8 mouse cellular contexts compared by ENCODE assay signal in genomic region chr7:127992488-127993340, GRCm38 (mm10). TPM values are rescaled to one million over a fixed set of nuclear protein-coding genes. Genes with fewer than 3 reads are reported as not detected.
DNase-seq lines count a peak whose midpoint lies in the region; ATAC-seq and TF ChIP-seq lines count a peak whose summit lies in the region.

No protein-coding gene starts in this region.

- ATAC-seq in embryonic facial prominence, embryonic 12.5 days (ENCODE audit: insufficient number of reproducible peaks, insufficient read depth, low FRiP score, low TSS enrichment) = no peak
- ATAC-seq in intestine, embryonic 16.5 days = peak; percentile 79
- ATAC-seq in neural tube, embryonic 13.5 days (ENCODE audit: low read depth) = 0 out of 2 replicates have a peak, but pooled peaks have one; percentile 30

- H3K27ac ChIP-seq in layer of hippocampus, adult 2 months = no peak overlapping the region
- no peak overlapping the region for H3K27ac ChIP-seq in embryonic facial prominence, embryonic 12.5 days
- peak overlapping the region; percentile 94 for H3K27ac ChIP-seq in intestine, embryonic 16.5 days (ENCODE audit: low read length)
- no peak overlapping the region for H3K27ac ChIP-seq in neural tube, embryonic 13.5 days (replicated peaks)

- H3K9ac ChIP-seq in embryonic facial prominence, embryonic 12.5 days = no peak overlapping the region; the same call in 1 of the 2 replicates
- peak overlapping the region; percentile 70 for H3K9ac ChIP-seq in intestine, embryonic 16.5 days (ENCODE audit: low read depth, low read length)
- H3K9ac ChIP-seq in neural tube, embryonic 13.5 days = peak overlapping the region; percentile 43; the same call in 1 of the 2 replicates

- TF ChIP-seq CTCF in layer of hippocampus, adult 2 months (conservative IDR thresholded peaks at IDR 0.05) = no peak

- peak overlapping the region; percentile 44 for H3K4me3 ChIP-seq in layer of hippocampus, adult 2 months
- no peak overlapping the region for H3K4me3 ChIP-seq in embryonic facial prominence, embryonic 12.5 days
- H3K4me3 ChIP-seq in intestine, embryonic 16.5 days (ENCODE audit: low read length) = peak overlapping the region; percentile 54
- H3K4me3 ChIP-seq in neural tube, embryonic 13.5 days = 0 out of 2 replicates have a peak overlapping the region, but pooled peaks have one; percentile 20

- H3K4me1 ChIP-seq in embryonic facial prominence, embryonic 12.5 days = 0 out of 2 replicates have a peak, but pooled peaks cover 6% of the 10 kb centered on the region
- peaks cover 7% of the 10 kb centered on the region; the same call in 1 of the 2 replicates for H3K4me1 ChIP-seq in intestine, embryonic 16.5 days (ENCODE audit: control insufficient read depth, insufficient read depth, low read length)
- no peaks in the 10 kb centered on the region for H3K4me1 ChIP-seq in neural tube, embryonic 13.5 days (replicated peaks)

- H3K4me2 ChIP-seq in embryonic facial prominence, embryonic 12.5 days (replicated peaks) = peak overlapping the region; percentile 46
- H3K4me2 ChIP-seq in intestine, embryonic 16.5 days (ENCODE audit: low read depth, low read length) = peak overlapping the region; percentile 57
- H3K4me2 ChIP-seq in neural tube, embryonic 13.5 days = peak overlapping the region; percentile 48

- H3K36me3 ChIP-seq in embryonic facial prominence, embryonic 12.5 days = peaks cover 31% of the 10 kb centered on the region
- no peaks in the 10 kb centered on the region for H3K36me3 ChIP-seq in intestine, embryonic 16.5 days (ENCODE audit: control insufficient read depth, insufficient read depth, low read length)
- peaks cover 39% of the 10 kb centered on the region for H3K36me3 ChIP-seq in neural tube, embryonic 13.5 days

- 40% methylated on average over 5 of the region's 5 CpGs for WGBS in embryonic facial prominence, embryonic 12.5 days
- 27% methylated on average over 5 of the region's 5 CpGs for WGBS in intestine, embryonic 16.5 days
- WGBS in neural tube, embryonic 13.5 days = 53% methylated on average over 5 of the region's 5 CpGs

- DNase-seq in layer of hippocampus, adult 2 months (ENCODE audit: low spot score in 2 of 2) = no peak
- DNase-seq in layer of hippocampus, adult 8-10 months (ENCODE audit: low spot score in 2 of 2) = no peak
- DNase-seq in MN1 (ENCODE audit: low spot score) = no peak
- no peak for DNase-seq in frontal cortex, adult 2 months (ENCODE audit: extremely low spot score in 1 of 2, low spot score in 1 of 2)
- DNase-seq in cerebellum, adult 8-10 months = no peak

- no peaks in the 10 kb centered on the region for H3K9me3 ChIP-seq in embryonic facial prominence, embryonic 12.5 days
- no peaks in the 10 kb centered on the region for H3K9me3 ChIP-seq in intestine, embryonic 16.5 days (ENCODE audit: control insufficient read depth, low read length)
- H3K9me3 ChIP-seq in neural tube, embryonic 13.5 days = no peaks in the 10 kb centered on the region

- H3K27me3 ChIP-seq in embryonic facial prominence, embryonic 12.5 days = no peaks in the 10 kb centered on the region
- H3K27me3 ChIP-seq in intestine, embryonic 16.5 days (replicated peaks; ENCODE audit: control insufficient read depth, insufficient read depth, low read length) = no peaks in the 10 kb centered on the region
- H3K27me3 ChIP-seq in neural tube, embryonic 13.5 days = no peaks in the 10 kb centered on the region

RNA-seq across cellular contexts. Expression of gene Pycard, which starts 1.0 kb away (rescaled TPM):
- total RNA-seq in layer of hippocampus, adult 2 months (2021) = 1 to 10 TPM; 1.9 to 3.0 TPM
- 10 to 100 TPM in 2 of 4 experiments, 1 to 10 TPM in 2; 2.6 to 14.8 (median 7.2) TPM for total RNA-seq in layer of hippocampus, adult 8-10 months (2022)
- 11.2 and 13.6 TPM in 2 replicates for polyA plus RNA-seq in embryonic facial prominence, embryonic 12.5 days (2016; fragmentation: Nextera tagmentation; extraction: Ambion mirVana)
- polyA plus RNA-seq in intestine, embryonic 16.5 days (2015; fragmentation: Nextera tagmentation; extraction: Ambion mirVana) = 623 and 626 TPM in 2 replicates
- polyA plus RNA-seq in neural tube, embryonic 13.5 days (2015; fragmentation: Nextera tagmentation; extraction: Ambion mirVana) = 7.0 and 7.4 TPM in 2 replicates
- 7.5 and 10.1 TPM in 2 replicates for polyA plus RNA-seq in frontal cortex, adult 2 months (2012; rRNA removed)

RNA-seq across cellular contexts. Expression of gene Trim72, which starts 11.0 kb away (rescaled TPM):
- 1 to 10 TPM in 1 of 2 experiments, under 1 TPM in 1; 0.77 to 1.0 TPM for total RNA-seq in layer of hippocampus, adult 2 months (2021)
- total RNA-seq in layer of hippocampus, adult 8-10 months (2022) = 1 to 10 TPM in 2 of 4 experiments, under 1 TPM in 2; 0.47 to 1.1 (median 0.95) TPM
- 0.34 and 0.45 TPM in 2 replicates for polyA plus RNA-seq in embryonic facial prominence, embryonic 12.5 days (2016; fragmentation: Nextera tagmentation; extraction: Ambion mirVana)
- polyA plus RNA-seq in intestine, embryonic 16.5 days (2015; fragmentation: Nextera tagmentation; extraction: Ambion mirVana) = 0.38 and 0.60 TPM in 2 replicates
- polyA plus RNA-seq in neural tube, embryonic 13.5 days (2015; fragmentation: Nextera tagmentation; extraction: Ambion mirVana) = 0.33 TPM in 1 of 2 replicates, not detected in the other
- polyA plus RNA-seq in frontal cortex, adult 2 months (2012; rRNA removed) = 2.5 and 2.8 TPM in 2 replicates

RNA-seq across cellular contexts. Expression of gene Fus, which starts 25.5 kb away (rescaled TPM):
- total RNA-seq in layer of hippocampus, adult 2 months (2021) = 100 to 1,000 TPM; 345 to 392 TPM
- total RNA-seq in layer of hippocampus, adult 8-10 months (2022) = 100 to 1,000 TPM; 328 to 387 (median 356) TPM
- 582 and 594 TPM in 2 replicates for polyA plus RNA-seq in embryonic facial prominence, embryonic 12.5 days (2016; fragmentation: Nextera tagmentation; extraction: Ambion mirVana)
- polyA plus RNA-seq in intestine, embryonic 16.5 days (2015; fragmentation: Nextera tagmentation; extraction: Ambion mirVana) = 204 and 215 TPM in 2 replicates
- 376 and 434 TPM in 2 replicates for polyA plus RNA-seq in neural tube, embryonic 13.5 days (2015; fragmentation: Nextera tagmentation; extraction: Ambion mirVana)
- 446 and 481 TPM in 2 replicates for polyA plus RNA-seq in frontal cortex, adult 2 months (2012; rRNA removed)

RNA-seq across cellular contexts. Expression of gene Prss36, which starts 46.2 kb away (rescaled TPM):
- total RNA-seq in layer of hippocampus, adult 2 months (2021) = 10 to 100 TPM in 1 of 2 experiments, 1 to 10 TPM in 1; 9.7 to 10.6 TPM
- 10 to 100 TPM in 1 of 4 experiments, 1 to 10 TPM in 3; 8.0 to 12.7 (median 9.1) TPM for total RNA-seq in layer of hippocampus, adult 8-10 months (2022)
- polyA plus RNA-seq in embryonic facial prominence, embryonic 12.5 days (2016; fragmentation: Nextera tagmentation; extraction: Ambion mirVana) = 10.5 and 11.2 TPM in 2 replicates
- polyA plus RNA-seq in intestine, embryonic 16.5 days (2015; fragmentation: Nextera tagmentation; extraction: Ambion mirVana) = 9.6 and 10.3 TPM in 2 replicates
- polyA plus RNA-seq in neural tube, embryonic 13.5 days (2015; fragmentation: Nextera tagmentation; extraction: Ambion mirVana) = 13.7 and 14.8 TPM in 2 replicates
- polyA plus RNA-seq in frontal cortex, adult 2 months (2012; rRNA removed) = 14.0 and 15.0 TPM in 2 replicates

Comparison
In these comparisons a context has a peak if more than half of its experiments do, and no peak if none do; other contexts are left out.
1. RNA of gene Pycard, which starts 1.0 kb away (polyA plus RNA-seq): 623 to 626 TPM in intestine, embryonic 16.5 days; 11.2 to 13.6 TPM in embryonic facial prominence, embryonic 12.5 days, 7.5 to 10.1 TPM in frontal cortex, adult 2 months and 7.0 to 7.4 TPM in neural tube, embryonic 13.5 days; every median in the first group is over 10 times any median in the second.
2. Peak in every context shown above with its lines, with median percentiles within 50 percentile points of each other: H3K4me2 ChIP-seq.